In genomic region chr11:63090986-63091385, GRCm38 (mm10) we compare ENCODE assay signal across 16 mouse cellular contexts. TPM values are rescaled to one million over a fixed set of nuclear protein-coding genes. Genes with fewer than 3 reads are reported as not detected.
"Had no signal": no experiment of that assay in that cellular context is flagged by ENCODE, and none has a peak within 500 bp of the region (broad histone marks: within the 10 kb centered on the region; RNA-seq: fewer than 3 reads in every experiment).

No protein-coding gene starts in this region.

- H3K4me1 ChIP-seq: liver, embryonic 13.5 days; midbrain, embryonic 13.5 days had no signal

- H3K27ac ChIP-seq: kidney, embryonic 15.5 days; liver, embryonic 13.5 days; midbrain, embryonic 13.5 days; stomach, postnatal 0 days had no signal

- DNase-seq: kidney, postnatal 14 days; layer of hippocampus, postnatal 36 days; liver, embryonic 13.5 days; liver, postnatal 0 days; right cerebral cortex, adult 18-20 months; right cerebral cortex, postnatal 25 days; thymus, postnatal 4 days had no signal

- H3K27me3 ChIP-seq: kidney, embryonic 15.5 days; lung, embryonic 15.5 days; midbrain, embryonic 13.5 days had no signal

- ATAC-seq: liver, postnatal 0 days; midbrain, embryonic 13.5 days had no signal

- H3K4me2 ChIP-seq: kidney, embryonic 15.5 days; liver, embryonic 13.5 days; lung, embryonic 15.5 days; midbrain, embryonic 13.5 days had no signal

- H3K9ac ChIP-seq: kidney, embryonic 15.5 days; liver, embryonic 13.5 days; liver, postnatal 0 days; lung, embryonic 15.5 days; midbrain, embryonic 13.5 days had no signal

- H3K9me3 ChIP-seq: kidney, embryonic 15.5 days; liver, embryonic 13.5 days; lung, embryonic 15.5 days; midbrain, embryonic 13.5 days had no signal

- H3K4me3 ChIP-seq: kidney, embryonic 15.5 days; liver, embryonic 13.5 days; lung, embryonic 15.5 days; midbrain, embryonic 13.5 days had no signal

- H3K36me3 ChIP-seq: kidney, embryonic 15.5 days; liver, embryonic 13.5 days; lung, embryonic 15.5 days; midbrain, embryonic 13.5 days had no signal

RNA-seq across cellular contexts. Expression of gene Tekt3, which starts 29.5 kb away (rescaled TPM):
- total RNA-seq: layer of hippocampus, postnatal 36 days; left cerebral cortex, postnatal 36 days; midbrain, postnatal 0 days had no signal
- polyA plus RNA-seq: kidney, embryonic 15.5 days; large intestine, adult 2 months; liver, embryonic 13.5 days; liver, postnatal 0 days; midbrain, embryonic 13.5 days; neural tube, embryonic 14.5 days; small intestine, adult 2 months; stomach, postnatal 0 days had no signal
